Mouse (Mus musculus) retina, postnatal 7 days (tissue): ENCODE measurements at regions not wholly inside any gene's neighbourhood (a gene's known extent, or its start where the extent isn't known, plus 50 kb on each side); places are given as distances from the start of the nearest gene placed in this dataset.
A peak's percentile ranks its signal among the peaks of the same experiment; 100 is the strongest.
"Not testable (repeated sequence)": the region's sequence is repeated elsewhere in the genome, so short reads cannot be mapped to it uniquely, and the experiment has no call there.

Source experiments
- DNase-seq: peaks from one replicate; pipeline ENCODE4 v3.0.0-alpha.2; 2012; ENCODE audit warnings: low read depth, low spot score

GRCm38 (mm10) chrX:135112109-135112508 lies 65.3 kb downstream of the Gm15023 start:
- peak; percentile 2 for DNase-seq

GRCm38 (mm10) chrX:135110866-135111265 lies 66.6 kb downstream of the Gm15023 start:
- DNase-seq = peak; percentile 20

GRCm38 (mm10) chrX:135101594-135101993 lies 75.8 kb downstream of the Gm15023 start:
- DNase-seq = no peak

- no peak for DNase-seq
These were observed 79.3 kb downstream of the Gm15023 start for GRCm38 (mm10) chrX:135098101-135098500.

GRCm38 (mm10) chrX:135096206-135096605 lies 81.2 kb downstream of the Gm15023 start:
- no peak for DNase-seq

- peak; percentile 1 for DNase-seq
These were observed 82.1 kb upstream of the Zmat1 start for GRCm38 (mm10) chrX:135091074-135091473.

GRCm38 (mm10) chrX:135087068-135087579 lies 78.1 kb upstream of the Zmat1 start:
- DNase-seq = peak; percentile 0

- not testable (repeated sequence) for DNase-seq
These were observed 77.6 kb upstream of the Zmat1 start for GRCm38 (mm10) chrX:135086564-135086963.

- not testable (repeated sequence) for DNase-seq
These were observed 77.0 kb upstream of the Zmat1 start for GRCm38 (mm10) chrX:135085770-135086553.

GRCm38 (mm10) chrX:135080380-135081158 lies 71.6 kb upstream of the Zmat1 start:
- DNase-seq = no peak

GRCm38 (mm10) chrX:135079388-135079787 lies 70.4 kb upstream of the Zmat1 start:
- no peak for DNase-seq

GRCm38 (mm10) chrX:135075903-135076302 lies 66.9 kb upstream of the Zmat1 start:
- no peak for DNase-seq

- no peak for DNase-seq
These were observed 60.4 kb upstream of the Zmat1 start for GRCm38 (mm10) chrX:135069448-135069847.

- DNase-seq = no peak
These were observed 51.2 kb upstream of the Zmat1 start for GRCm38 (mm10) chrX:135060184-135060583.

- no peak for DNase-seq
These were observed 49.9 kb upstream of the Zmat1 start for GRCm38 (mm10) chrX:135058949-135059348.
